Mouse (Mus musculus): Measurements from ENCODE around the gene Prss36. TPM values are rescaled to one million over a fixed set of nuclear protein-coding genes. Genes with fewer than 3 reads are reported as not detected.
A peak's percentile ranks its signal among the peaks of the same experiment; 100 is the strongest.

Gene Prss36
- total and polyA plus RNA-seq, 2 experiments from 2014 or later, result 15.5 to 20.1 TPM

DNA sequence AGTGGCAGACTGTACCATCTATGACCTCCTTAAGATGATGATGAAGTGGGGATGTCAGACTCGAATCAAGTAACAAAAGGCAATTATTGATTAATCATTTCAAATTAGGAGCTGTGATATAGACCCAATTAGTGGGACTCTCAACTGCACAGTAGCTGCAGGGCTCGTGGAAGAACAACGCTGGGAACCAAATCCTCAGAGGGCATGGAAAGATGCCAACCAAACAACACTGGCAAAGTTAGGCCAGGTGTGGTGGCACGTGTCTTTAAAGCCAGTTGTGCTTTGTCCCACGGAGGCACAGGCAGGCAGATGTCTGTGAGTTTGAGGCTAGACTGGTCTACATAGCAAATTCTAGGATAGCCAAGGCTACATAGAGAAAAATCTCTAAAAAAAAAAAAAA is 15.9 kb downstream of the Prss36 start:
- Histone ChIP-seq H3K36me3 (ENCODE audit: insufficient read depth, low read length) (peaks cover 8% of the 10 kb centered on the region; the same call in 1 of the 2 replicates), H3K27ac (ENCODE audit: low read depth, low read length) (no peak overlapping the region), H3K4me3 (ENCODE audit: low read depth, low read length) (no peak overlapping the region), H3K9ac (replicated peaks; ENCODE audit: low read length, poor library complexity, severe bottlenecking) (no peak overlapping the region), H3K4me2 (ENCODE audit: low read depth, low read length, poor library complexity, severe bottlenecking) (no peak overlapping the region), H3K9me3 (ENCODE audit: low read length) (no peaks in the 10 kb centered on the region), H3K4me1 (ENCODE audit: insufficient read depth, low read length) (no peaks in the 10 kb centered on the region), H3K27me3 (ENCODE audit: insufficient read depth, low read length) (peaks cover 11% of the 10 kb centered on the region; the same call in 1 of the 2 replicates)
- no peak for ATAC-seq (ENCODE audit: low FRiP score)
- no peak for DNase-seq (ENCODE audit: low spot score)
- TF ChIP-seq CTCF (IDR thresholded peaks at IDR 0.05), result no peak
- WGBS, result 78% methylated on average over 5 of the region's 5 CpGs

- Histone ChIP-seq H3K27ac (ENCODE audit: low read depth, low read length) (no peak within 1 kb of the TSS), H3K4me2 (ENCODE audit: low read depth, low read length, poor library complexity, severe bottlenecking) (0 out of 2 replicates have a peak within 1 kb of the TSS, but pooled peaks have one; percentile 16), H3K27me3 (ENCODE audit: insufficient read depth, low read length) (peaks cover 11% of the 10 kb centered on the region; the same call in 1 of the 2 replicates), H3K4me3 (ENCODE audit: low read depth, low read length) (no peak within 1 kb of the TSS), H3K36me3 (ENCODE audit: insufficient read depth, low read length) (peaks cover 13% of the 10 kb centered on the region; the same call in 1 of the 2 replicates), H3K9me3 (ENCODE audit: low read length) (no peaks in the 10 kb centered on the region), H3K4me1 (ENCODE audit: insufficient read depth, low read length) (no peaks in the 10 kb centered on the region), H3K9ac (replicated peaks; ENCODE audit: low read length, poor library complexity, severe bottlenecking) (no peak within 1 kb of the TSS; the same call in 1 of the 2 replicates)
- ATAC-seq (ENCODE audit: low FRiP score), result no peak
- no peak for TF ChIP-seq CTCF (IDR thresholded peaks at IDR 0.05)
- DNase-seq (ENCODE audit: low spot score), result no peak
- 23% methylated on average over 6 of the region's 6 CpGs for WGBS
Observed at GRCm38 (mm10) chr7:127929923-127930322, 16.6 kb downstream of the Prss36 start, which contains the start of gene Prss8. Gene Prss8 (minus strand): TSS chr7:127930104.

DNA sequence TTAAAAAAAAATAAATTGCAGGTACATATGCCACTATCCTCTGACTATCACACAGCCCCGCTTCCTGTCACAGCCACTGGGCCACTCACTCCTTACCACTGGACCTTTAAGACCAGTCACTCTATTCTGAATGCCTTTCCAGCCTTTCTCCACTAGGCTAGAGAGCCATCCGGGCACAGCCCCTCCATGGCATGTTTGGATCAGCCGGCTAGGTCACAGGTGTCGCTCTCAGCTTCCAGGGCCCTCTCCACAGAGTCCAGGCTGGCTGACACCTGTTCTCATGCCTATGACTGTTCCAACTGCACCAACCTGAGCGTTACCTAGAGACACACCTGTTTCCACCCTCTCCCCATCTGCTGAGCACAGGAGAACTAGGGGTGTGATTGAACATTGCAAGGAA is 17.9 kb downstream of the Prss36 start:
- no peak overlapping the region for H3K9ac ChIP-seq (replicated peaks; ENCODE audit: low read length, poor library complexity, severe bottlenecking)
- no peak for TF ChIP-seq CTCF (IDR thresholded peaks at IDR 0.05)
- ATAC-seq (ENCODE audit: low FRiP score), result no peak
- H3K9me3 ChIP-seq (ENCODE audit: low read length), result no peaks in the 10 kb centered on the region
- H3K27me3 ChIP-seq (ENCODE audit: insufficient read depth, low read length), result peaks cover 11% of the 10 kb centered on the region; the same call in 1 of the 2 replicates
- H3K27ac ChIP-seq (ENCODE audit: low read depth, low read length), result no peak overlapping the region
- no peak overlapping the region for H3K4me3 ChIP-seq (ENCODE audit: low read depth, low read length)
- H3K4me2 ChIP-seq (ENCODE audit: low read depth, low read length, poor library complexity, severe bottlenecking), result no peak overlapping the region
- DNase-seq (ENCODE audit: low spot score), result peak; percentile 10
- 63% methylated on average over 5 of the region's 5 CpGs for WGBS
- peaks cover 23% of the 10 kb centered on the region for H3K36me3 ChIP-seq (ENCODE audit: insufficient read depth, low read length)
- H3K4me1 ChIP-seq (ENCODE audit: insufficient read depth, low read length), result no peaks in the 10 kb centered on the region

GRCm38 (mm10) chr7:127927726-127928125 is 18.8 kb downstream of the Prss36 start:
- Histone ChIP-seq H3K9ac (replicated peaks; ENCODE audit: low read length, poor library complexity, severe bottlenecking) (no peak overlapping the region), H3K4me2 (ENCODE audit: low read depth, low read length, poor library complexity, severe bottlenecking) (no peak overlapping the region), H3K27me3 (ENCODE audit: insufficient read depth, low read length) (peaks cover 11% of the 10 kb centered on the region; the same call in 1 of the 2 replicates), H3K4me3 (ENCODE audit: low read depth, low read length) (no peak overlapping the region), H3K36me3 (ENCODE audit: insufficient read depth, low read length) (peaks cover 25% of the 10 kb centered on the region), H3K4me1 (ENCODE audit: insufficient read depth, low read length) (no peaks in the 10 kb centered on the region), H3K9me3 (ENCODE audit: low read length) (no peaks in the 10 kb centered on the region), H3K27ac (ENCODE audit: low read depth, low read length) (no peak overlapping the region)
- ATAC-seq (ENCODE audit: low FRiP score) (no peak), DNase-seq (ENCODE audit: low spot score) (no peak)
- no peak for TF ChIP-seq CTCF (IDR thresholded peaks at IDR 0.05)
- WGBS, result 80% methylated on average over 11 of the region's 11 CpGs

- DNase-seq (ENCODE audit: low spot score), result no peak
- no peak for TF ChIP-seq CTCF (IDR thresholded peaks at IDR 0.05)
- no peak overlapping the region for H3K9ac ChIP-seq (replicated peaks; ENCODE audit: low read length, poor library complexity, severe bottlenecking)
- WGBS, result 90% methylated on average over 11 of the region's 11 CpGs
- H3K9me3 ChIP-seq (ENCODE audit: low read length), result no peaks in the 10 kb centered on the region
- H3K4me2 ChIP-seq (ENCODE audit: low read depth, low read length, poor library complexity, severe bottlenecking), result no peak overlapping the region
- H3K27me3 ChIP-seq (ENCODE audit: insufficient read depth, low read length), result peaks cover 11% of the 10 kb centered on the region; the same call in 1 of the 2 replicates
- no peak for ATAC-seq (ENCODE audit: low FRiP score)
- H3K4me1 ChIP-seq (ENCODE audit: insufficient read depth, low read length), result no peaks in the 10 kb centered on the region
- H3K36me3 ChIP-seq (ENCODE audit: insufficient read depth, low read length), result peaks cover 32% of the 10 kb centered on the region
- no peak overlapping the region for H3K4me3 ChIP-seq (ENCODE audit: low read depth, low read length)
- no peak overlapping the region for H3K27ac ChIP-seq (ENCODE audit: low read depth, low read length)
Observed at GRCm38 (mm10) chr7:127926846-127927245, 19.7 kb downstream of the Prss36 start.

GRCm38 (mm10) chr7:127926066-127926465 is 20.5 kb downstream of the Prss36 start:
- no peak overlapping the region for H3K4me3 ChIP-seq (ENCODE audit: low read depth, low read length)
- no peak overlapping the region for H3K4me2 ChIP-seq (ENCODE audit: low read depth, low read length, poor library complexity, severe bottlenecking)
- H3K4me1 ChIP-seq (ENCODE audit: insufficient read depth, low read length), result no peaks in the 10 kb centered on the region
- 91% methylated on average over 8 of the region's 8 CpGs for WGBS
- peaks cover 11% of the 10 kb centered on the region; the same call in 1 of the 2 replicates for H3K27me3 ChIP-seq (ENCODE audit: insufficient read depth, low read length)
- no peak for ATAC-seq (ENCODE audit: low FRiP score)
- no peak for DNase-seq (ENCODE audit: low spot score)
- no peak overlapping the region for H3K9ac ChIP-seq (replicated peaks; ENCODE audit: low read length, poor library complexity, severe bottlenecking)
- peaks cover 33% of the 10 kb centered on the region for H3K36me3 ChIP-seq (ENCODE audit: insufficient read depth, low read length)
- no peak overlapping the region for H3K27ac ChIP-seq (ENCODE audit: low read depth, low read length)
- TF ChIP-seq CTCF (IDR thresholded peaks at IDR 0.05), result no peak
- no peaks in the 10 kb centered on the region for H3K9me3 ChIP-seq (ENCODE audit: low read length)
